16 mouse cellular contexts compared by ENCODE assay signal in genomic region chr5:136517510-136517909, GRCm38 (mm10).
"Had no signal": no experiment of that assay in that cellular context is flagged by ENCODE, and none has a peak within 500 bp of the region (broad histone marks: within the 10 kb centered on the region; RNA-seq: fewer than 3 reads in every experiment).

No protein-coding gene starts in this region.

- H3K27me3 ChIP-seq: liver, embryonic 15.5 days; lung, embryonic 15.5 days; midbrain, embryonic 13.5 days; midbrain, embryonic 15.5 days; neural tube, embryonic 12.5 days; stomach, embryonic 15.5 days had no signal

- DNase-seq: liver, postnatal 0 days; lung, adult 2 months; lung, postnatal 14 days; lung, postnatal 36 days; thymus, adult 2 months; thymus, postnatal 25 days; thymus, postnatal 4 days had no signal

- H3K9me3 ChIP-seq: liver, embryonic 15.5 days; lung, embryonic 15.5 days; midbrain, embryonic 13.5 days; midbrain, embryonic 15.5 days; neural tube, embryonic 12.5 days; stomach, embryonic 15.5 days had no signal

- H3K9ac ChIP-seq: liver, embryonic 15.5 days; liver, postnatal 0 days; lung, embryonic 15.5 days; midbrain, embryonic 13.5 days; midbrain, embryonic 15.5 days; neural tube, embryonic 12.5 days; stomach, embryonic 15.5 days had no signal

- H3K27ac ChIP-seq: liver, embryonic 15.5 days; lung, embryonic 15.5 days; macrophage; midbrain, embryonic 13.5 days; midbrain, embryonic 15.5 days; neural tube, embryonic 12.5 days; stomach, embryonic 15.5 days; stomach, postnatal 0 days had no signal

- H3K36me3 ChIP-seq: liver, embryonic 15.5 days; lung, embryonic 15.5 days; midbrain, embryonic 13.5 days; midbrain, embryonic 15.5 days; neural tube, embryonic 12.5 days; stomach, embryonic 15.5 days had no signal

- ATAC-seq: liver, postnatal 0 days; lung, postnatal 0 days; midbrain, embryonic 13.5 days; midbrain, embryonic 15.5 days had no signal

- H3K4me3 ChIP-seq: liver, embryonic 15.5 days; lung, embryonic 15.5 days; midbrain, embryonic 13.5 days; midbrain, embryonic 15.5 days; neural tube, embryonic 12.5 days; stomach, embryonic 15.5 days had no signal
